Mouse (Mus musculus) MEL-GATA-1-ER (cell line): Measurements from ENCODE around the gene Vps33b.

Experiments used
- DNase-seq: peaks from one replicate; pipeline ENCODE4 v3.0.0-alpha.2; 2012; ENCODE audit warnings: low read depth; ENCODE audit errors: extremely low read depth

Gene Vps33b

GRCm38 (mm10) chr7:80268897-80269750, at the start of gene Vps33b:
Vps33b (plus strand) TSS chr7:80269649.
- DNase-seq: peak; percentile 89

DNA sequence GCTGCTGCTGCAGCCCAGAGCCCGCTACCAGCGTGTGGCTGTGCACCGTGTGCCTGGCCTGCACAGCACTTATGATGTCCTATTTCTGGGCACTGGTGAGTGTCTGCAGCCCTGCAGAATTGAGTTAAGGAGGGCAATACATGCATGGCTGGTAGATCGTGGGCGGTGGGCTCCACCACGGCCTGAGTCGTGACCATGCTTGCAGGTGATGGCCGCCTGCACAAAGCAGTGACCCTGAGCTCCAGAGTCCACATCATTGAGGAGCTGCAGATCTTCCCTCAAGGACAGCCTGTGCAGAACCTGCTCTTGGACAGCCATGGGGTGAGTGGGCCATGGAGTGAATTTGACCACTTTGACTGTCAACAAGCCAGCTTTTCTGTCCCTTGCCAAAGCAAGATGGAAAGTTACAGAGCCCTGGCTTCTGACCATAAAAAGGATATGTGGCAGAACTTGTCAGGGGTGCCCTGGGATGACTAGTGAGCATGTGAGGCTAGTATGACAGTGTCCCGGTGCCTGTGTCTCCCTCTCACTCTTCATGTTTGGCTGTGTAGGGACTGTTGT, 49.1 kb upstream of the Vps33b start:
- no peak for DNase-seq

DNA sequence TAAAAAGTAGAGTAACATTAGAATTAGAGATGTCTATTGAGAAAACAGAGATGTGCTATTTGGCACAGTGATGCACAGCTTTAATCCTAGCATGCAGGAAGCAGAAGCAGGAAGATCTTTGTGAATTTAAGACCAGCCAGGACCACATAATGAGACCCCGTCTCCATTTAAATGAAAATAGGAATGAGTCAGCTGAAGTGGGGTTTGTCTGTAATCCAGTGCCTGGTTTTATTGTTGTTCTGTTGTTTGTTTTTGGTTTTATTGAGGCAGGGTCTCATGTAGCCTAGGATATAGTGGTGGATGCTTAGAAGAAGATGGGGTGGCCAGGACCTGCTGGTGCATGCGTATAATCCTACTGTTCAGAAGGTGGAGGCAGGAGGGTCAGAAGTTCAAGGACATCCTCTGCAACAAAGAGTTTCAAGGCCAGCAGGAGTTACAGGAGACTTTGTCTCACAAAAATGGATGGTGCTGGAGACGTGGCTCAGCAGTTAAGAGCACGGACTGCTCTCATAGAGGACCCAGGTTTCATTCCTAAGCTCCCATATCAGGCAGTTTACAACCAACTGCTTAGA, 48.2 kb upstream of the Vps33b start:
- DNase-seq: no peak

DNA sequence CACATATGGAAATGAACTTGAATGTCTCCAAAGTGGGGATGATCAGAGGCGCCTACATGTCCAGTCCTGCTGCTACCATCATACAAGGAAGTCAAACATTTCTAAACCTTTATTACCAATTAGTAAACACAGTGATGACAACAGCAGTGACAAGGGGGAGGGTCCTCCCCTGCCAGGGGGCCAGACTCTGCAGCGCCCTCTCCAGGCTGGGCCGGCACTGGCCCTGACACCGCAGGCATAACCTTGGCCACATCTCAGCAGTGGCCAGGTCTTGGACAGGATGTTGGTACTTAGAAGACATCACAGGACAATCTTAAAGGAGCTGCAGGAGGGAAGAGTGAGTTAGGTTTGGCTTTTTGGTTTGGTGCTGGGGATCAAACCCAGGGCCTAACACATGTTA, 42.4 kb upstream of the Vps33b start:
- DNase-seq: no peak

GRCm38 (mm10) chr7:80230196-80230595, 39.3 kb upstream of the Vps33b start:
- no peak for DNase-seq

- no peak for DNase-seq
Measured at GRCm38 (mm10) chr7:80231971-80232488, 37.4 kb upstream of the Vps33b start.

DNA sequence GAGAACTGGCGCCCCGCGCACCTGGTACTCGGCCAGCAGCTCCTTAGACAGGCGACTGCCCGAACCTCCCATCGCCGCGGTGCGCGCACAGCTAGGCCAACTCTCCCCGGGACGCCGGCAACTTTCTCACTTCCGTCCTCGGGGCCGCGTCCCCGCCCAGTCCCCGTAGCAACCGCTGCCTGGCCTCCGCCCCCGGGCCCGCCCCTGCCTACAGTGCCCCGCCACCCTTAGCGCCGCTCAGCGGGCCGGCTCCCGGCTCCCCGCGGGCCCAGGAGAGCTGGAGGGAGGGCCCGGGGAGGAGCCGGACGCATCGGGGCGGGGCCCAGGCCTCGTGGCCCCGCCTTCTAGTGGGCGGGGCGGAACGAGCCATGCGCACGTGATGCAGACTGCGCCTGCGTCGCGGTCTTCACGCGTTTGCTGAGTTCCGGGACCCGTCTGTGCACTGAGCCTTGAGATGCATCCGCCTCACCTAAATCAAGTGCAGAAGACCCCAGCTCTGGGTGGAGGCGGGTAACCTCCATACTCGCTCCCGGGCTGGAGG, 36.9 kb upstream of the Vps33b start, which contains the start of the genes Cib1 and Gdpgp1:
Cib1 (minus strand) TSS at position 325 of the 541 bp plus-strand sequence.
Gdpgp1 (plus strand) TSS at position 377 of the 541 bp plus-strand sequence.
- DNase-seq: peak; percentile 90

GRCm38 (mm10) chr7:80233799-80234198, 35.6 kb upstream of the Vps33b start:
- DNase-seq: no peak

GRCm38 (mm10) chr7:80238542-80238941, 30.9 kb upstream of the Vps33b start:
- DNase-seq: no peak

GRCm38 (mm10) chr7:80241661-80242060, 27.8 kb upstream of the Vps33b start:
- DNase-seq: no peak

- no peak for DNase-seq
Measured at GRCm38 (mm10) chr7:80244851-80245250, 24.6 kb upstream of the Vps33b start.

- peak; percentile 92 for DNase-seq
Measured at GRCm38 (mm10) chr7:80246148-80246721, 23.2 kb upstream of the Vps33b start, which contains the start of gene Ttll13. Ttll13 (plus strand) TSS chr7:80246376.

DNA sequence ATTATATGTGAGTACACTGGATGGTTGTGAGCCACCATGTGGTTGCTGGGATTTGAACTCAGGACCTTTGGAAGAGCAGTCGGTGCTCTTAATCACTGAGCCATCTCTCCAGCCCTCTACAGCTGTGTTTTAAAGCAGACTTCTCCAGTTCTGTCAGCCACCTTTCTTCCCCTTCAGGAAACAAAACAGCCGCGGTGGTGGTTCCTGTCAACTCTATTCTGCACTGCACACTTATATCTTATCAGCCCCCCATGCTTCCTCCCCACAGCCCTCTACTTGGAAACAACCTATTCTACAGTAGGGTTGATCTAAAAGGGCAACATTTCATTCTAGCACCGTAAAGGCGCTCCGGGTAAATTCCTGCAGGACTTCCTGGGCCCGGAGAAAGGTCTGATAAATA, 22.6 kb upstream of the Vps33b start:
- DNase-seq: peak; percentile 68

DNA sequence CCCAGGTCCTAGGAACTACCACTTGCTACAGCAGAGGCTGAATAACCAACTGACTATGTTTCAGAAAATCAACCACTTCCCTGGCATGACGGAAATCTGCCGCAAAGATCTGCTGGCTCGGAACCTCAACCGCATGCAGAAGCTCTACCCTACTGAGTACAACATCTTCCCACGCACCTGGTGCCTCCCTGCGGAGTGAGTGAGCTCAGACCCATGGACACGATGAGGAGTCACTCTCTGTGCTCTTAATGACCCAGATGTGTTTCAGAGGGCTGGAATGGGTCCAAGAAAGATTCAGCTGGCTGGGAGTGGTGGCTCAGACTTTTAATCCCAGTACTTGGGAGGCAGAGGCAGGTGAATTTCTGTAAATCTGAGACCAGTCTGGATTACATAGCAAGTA, 17.0 kb upstream of the Vps33b start:
- DNase-seq: no peak

- no peak for DNase-seq
Measured at GRCm38 (mm10) chr7:80252886-80253285, 16.6 kb upstream of the Vps33b start.

DNA sequence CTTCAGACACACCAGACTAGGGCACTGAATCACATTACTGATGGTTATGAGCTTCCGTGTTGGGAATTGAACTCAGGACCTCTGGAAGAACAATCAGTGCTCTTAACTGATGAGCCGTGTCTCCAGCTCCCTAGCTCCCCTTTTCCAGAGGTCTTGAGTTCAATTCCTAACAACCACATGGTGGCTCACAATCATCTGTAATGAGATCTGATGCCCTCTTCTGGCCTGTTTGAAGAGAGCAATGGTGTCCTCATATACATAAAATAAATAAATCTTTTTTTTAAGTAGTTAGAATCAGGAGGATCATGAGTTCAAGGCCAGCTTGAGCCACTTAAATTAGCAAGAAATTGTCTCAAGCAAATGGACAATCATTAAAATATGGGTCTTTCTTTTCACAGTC, 13.5 kb upstream of the Vps33b start:
- DNase-seq: no peak

DNA sequence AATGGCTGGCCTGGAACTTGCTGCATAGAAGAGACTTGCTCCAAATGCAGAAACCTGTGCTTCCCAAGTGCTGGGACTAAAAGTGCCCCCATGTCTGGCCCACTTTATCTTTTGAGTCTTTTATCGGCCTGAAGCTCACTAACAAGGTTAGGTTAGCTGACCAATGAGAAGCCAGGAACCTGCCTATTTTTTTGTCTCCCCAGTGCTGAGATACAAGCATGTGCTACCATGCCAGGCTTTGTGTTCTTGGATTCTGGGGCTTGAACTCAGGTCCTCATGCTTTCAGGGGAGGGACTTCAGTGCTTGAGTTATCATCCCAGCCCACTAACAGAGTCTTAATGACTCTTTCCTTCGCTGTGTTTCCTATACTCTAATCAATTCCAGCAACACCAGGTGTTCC, 11.7 kb upstream of the Vps33b start:
- no peak for DNase-seq

DNA sequence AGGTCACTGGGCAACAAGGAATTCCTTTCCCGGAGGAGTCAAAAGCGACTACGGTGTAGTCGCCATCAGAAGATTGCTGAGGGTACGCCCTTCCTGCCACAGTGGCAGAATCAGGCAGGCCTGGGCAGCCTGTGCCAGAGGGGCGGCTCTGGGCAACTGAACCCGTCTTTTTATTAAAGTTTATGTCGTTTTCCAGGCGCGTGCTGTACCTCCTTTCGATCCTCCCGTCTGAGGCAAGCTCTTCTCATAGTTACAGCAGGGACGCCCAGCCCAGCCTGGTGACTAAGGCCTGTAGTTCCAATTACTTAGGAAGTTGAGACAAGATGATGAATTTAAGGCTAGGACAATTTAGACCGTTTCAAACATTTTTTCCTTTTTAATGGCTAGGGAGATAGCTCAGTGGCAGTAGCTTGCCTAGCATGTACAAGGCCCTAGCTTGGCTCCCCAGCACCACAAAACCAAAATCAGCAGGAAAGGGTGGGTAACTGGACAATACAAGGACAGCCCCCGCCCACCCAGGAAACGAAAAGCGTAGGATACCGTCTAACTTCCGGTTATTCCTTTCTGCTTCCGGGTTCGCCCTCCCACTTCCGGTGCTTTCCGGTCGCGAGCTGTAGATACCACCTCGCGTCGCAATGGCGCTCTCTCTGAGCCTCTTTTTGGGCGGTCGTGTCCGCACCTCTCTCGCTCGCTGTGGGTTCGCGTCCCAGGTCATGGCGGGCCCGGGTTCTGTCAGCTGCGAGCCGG, 8.7 kb upstream of the Vps33b start, which contains the start of gene Ngrn:
Ngrn (plus strand) TSS at position 591 of the 747 bp plus-strand sequence.
- peak; percentile 73 for DNase-seq

DNA sequence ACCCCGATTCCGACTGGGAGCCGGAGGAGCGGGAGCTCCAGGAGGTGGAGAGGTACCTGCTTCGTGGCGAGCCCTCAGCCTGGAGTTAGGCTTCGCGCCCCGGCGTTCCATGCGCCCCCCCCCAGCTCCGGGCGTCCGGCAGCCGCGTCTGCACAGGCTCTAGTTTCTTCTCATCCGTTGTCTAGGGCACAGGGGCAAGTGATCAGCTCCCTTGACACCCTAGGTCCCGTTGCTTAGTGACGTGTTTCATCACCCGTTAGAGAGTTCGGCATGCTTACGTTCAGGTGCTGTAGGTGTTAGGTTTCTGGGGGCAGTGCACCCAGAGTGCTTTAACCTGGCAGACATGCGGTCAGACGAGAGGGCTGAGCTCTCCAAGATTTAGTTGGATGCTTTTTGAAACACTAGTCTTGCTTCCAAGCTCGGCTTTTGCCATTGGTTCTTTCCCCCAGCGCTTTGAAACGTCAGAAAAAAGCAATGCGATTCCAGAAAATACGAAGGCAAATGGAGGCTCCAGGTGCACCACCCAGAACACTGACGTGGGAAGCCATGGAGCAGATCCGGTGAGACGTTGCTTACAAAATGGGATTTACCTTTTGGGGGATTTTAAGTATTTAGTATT, 8.0 kb upstream of the Vps33b start:
- DNase-seq: no peak

DNA sequence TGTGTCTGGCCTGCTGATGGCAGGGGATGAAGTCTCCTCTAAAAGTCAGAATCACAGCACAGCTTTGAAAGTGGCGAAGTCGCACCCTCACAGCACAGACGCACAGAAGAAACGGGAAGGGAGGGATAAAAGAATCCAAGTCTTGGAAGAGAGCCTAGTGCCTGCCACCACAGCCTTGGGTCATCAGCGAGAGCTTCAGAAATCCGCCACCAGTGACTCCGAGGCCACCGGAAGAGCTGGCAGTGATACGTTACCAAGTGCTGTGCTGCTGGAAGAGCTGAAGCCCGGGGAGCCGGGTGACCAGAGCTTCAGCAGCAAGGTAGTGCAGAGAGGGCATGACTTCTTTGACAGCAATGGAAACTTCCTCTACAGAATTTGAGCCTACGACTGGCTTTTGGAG, 4.8 kb upstream of the Vps33b start:
- DNase-seq: no peak
